Mouse (Mus musculus): Measurements from ENCODE around the gene Drc1.

Gene Drc1

GRCm38 (mm10) chr5:30281291-30281732, at the start of gene Drc1:
Gene Drc1, plus strand, starts transcription at chr5:30281388.
- DNase-seq (ENCODE audit: low read depth, low spot score) = peak; percentile 86

GRCm38 (mm10) chr5:30231891-30232270, 49.3 kb upstream of the Drc1 start:
- DNase-seq (ENCODE audit: low read depth, low spot score) = no peak

GRCm38 (mm10) chr5:30232271-30232971, 48.8 kb upstream of the Drc1 start, which contains the start of gene Selenoi:
Gene Selenoi, plus strand, starts transcription at chr5:30232581.
- DNase-seq (ENCODE audit: low read depth, low spot score) = peak; percentile 100

DNA sequence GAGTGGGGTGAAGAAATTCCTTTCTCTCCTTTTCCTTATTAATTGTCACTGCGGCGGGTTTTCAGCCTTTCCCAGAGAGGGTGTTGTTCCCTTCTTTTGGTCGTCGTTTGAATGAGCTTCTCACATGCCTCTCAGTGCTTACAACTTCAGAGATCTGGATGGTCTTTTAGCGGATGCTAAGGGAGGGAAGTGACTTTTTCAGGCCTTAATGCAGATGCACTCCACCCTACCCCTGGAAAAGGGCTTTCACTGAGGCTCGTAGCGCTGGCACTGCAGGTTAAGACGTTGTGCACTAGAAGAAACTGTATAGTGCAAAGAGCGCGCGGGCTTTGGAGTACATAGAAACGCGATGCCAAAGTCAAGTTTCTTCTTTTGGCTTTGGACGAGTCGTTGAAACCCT, 48.1 kb upstream of the Drc1 start:
- peak; percentile 42 for DNase-seq (ENCODE audit: low read depth, low spot score)

GRCm38 (mm10) chr5:30233979-30234378, 47.2 kb upstream of the Drc1 start:
- no peak for DNase-seq (ENCODE audit: low read depth, low spot score)

GRCm38 (mm10) chr5:30235641-30236126, 45.5 kb upstream of the Drc1 start:
- DNase-seq (ENCODE audit: low read depth, low spot score) = no peak

DNA sequence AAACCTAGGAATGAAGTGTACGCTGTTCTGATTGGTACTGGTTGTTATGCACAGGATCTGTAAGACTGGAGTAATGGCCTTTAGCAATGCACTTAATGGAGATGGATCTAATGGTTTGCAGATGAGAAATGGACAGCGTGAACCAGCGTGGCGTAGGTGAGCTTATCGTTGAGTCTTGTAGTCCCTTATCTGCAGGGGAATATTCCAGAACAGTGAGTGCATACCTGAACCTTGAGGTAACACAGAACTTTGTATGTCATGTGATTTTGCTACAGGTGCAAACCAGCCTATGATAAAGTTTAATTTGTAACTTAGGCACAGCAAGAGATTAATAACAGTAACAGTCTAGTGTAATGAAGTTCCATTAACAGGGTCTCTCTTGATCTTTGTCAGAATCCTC, 42.7 kb upstream of the Drc1 start:
- DNase-seq (ENCODE audit: low read depth, low spot score) = no peak

- peak; percentile 24 for DNase-seq (ENCODE audit: low read depth, low spot score)
Measured at GRCm38 (mm10) chr5:30240552-30240951, 40.6 kb upstream of the Drc1 start.

DNA sequence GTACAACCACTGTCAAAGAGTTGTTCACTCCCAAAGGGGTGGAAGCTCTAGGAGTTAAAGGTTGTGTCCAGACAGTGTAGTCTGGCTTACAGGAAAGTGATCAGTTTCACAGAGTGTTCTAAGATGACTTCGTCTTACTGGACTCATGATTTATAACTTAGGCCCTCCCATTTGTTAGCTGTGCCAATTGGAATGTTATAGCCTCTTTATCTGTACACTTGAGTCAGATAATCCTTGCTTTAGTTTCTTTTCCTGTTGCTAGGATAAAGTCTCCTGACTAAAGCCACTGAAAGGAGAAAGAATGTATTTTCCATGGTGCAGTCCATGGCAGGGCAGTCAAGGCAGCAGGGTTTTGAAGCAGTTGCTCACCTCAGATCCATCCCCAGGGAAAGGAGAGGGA, 38.8 kb upstream of the Drc1 start:
- DNase-seq (ENCODE audit: low read depth, low spot score) = no peak

DNA sequence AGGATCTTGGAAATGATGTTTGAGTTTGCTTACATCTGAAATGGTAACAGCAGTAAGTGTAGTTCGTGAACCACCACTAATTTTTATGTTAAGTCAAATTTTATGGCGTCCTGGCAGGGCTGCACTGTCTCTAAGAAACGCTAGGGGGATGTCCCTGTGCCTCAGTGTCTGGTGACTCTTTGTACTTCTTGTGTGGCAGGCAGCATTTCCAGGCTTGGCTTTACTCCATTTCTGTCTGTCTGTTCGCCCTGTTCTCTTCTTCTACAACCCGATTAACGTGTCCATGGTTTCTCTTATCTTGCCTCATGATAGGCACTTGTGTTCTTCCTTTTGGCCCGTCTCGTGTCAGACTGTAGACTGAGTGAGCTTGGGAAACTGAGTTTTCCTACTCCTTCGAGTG, 37.4 kb upstream of the Drc1 start:
- DNase-seq (ENCODE audit: low read depth, low spot score) = peak; percentile 55

DNA sequence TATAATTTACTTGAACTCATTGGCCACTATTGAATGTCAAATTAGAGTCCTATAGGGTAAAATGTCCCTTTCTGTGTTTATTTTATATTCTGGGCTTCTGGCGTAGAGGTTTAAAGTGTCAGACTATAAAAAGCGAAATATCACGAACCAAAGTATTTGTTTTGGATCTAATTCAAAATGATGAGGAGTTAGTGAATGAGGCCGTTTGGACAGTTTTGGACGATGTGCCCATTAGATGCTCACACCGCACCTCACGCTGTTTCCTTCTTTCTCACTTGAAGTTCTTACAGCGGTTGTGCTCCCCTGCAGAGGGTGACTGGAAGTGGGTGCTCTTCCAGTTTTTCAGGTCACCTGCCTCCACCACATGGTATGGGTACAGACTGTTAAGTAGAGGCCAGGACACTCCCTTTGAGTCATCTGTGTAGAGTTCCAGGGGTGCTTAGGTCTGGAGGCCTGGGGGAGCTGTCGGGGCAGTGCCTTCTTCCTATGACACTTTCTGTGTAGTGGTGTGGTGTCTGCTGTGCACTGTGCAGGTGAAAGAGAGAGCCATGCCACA, 35.2 kb upstream of the Drc1 start:
- DNase-seq (ENCODE audit: low read depth, low spot score) = no peak

- DNase-seq (ENCODE audit: low read depth, low spot score) = no peak
Measured at GRCm38 (mm10) chr5:30247666-30248065, 33.5 kb upstream of the Drc1 start.

DNA sequence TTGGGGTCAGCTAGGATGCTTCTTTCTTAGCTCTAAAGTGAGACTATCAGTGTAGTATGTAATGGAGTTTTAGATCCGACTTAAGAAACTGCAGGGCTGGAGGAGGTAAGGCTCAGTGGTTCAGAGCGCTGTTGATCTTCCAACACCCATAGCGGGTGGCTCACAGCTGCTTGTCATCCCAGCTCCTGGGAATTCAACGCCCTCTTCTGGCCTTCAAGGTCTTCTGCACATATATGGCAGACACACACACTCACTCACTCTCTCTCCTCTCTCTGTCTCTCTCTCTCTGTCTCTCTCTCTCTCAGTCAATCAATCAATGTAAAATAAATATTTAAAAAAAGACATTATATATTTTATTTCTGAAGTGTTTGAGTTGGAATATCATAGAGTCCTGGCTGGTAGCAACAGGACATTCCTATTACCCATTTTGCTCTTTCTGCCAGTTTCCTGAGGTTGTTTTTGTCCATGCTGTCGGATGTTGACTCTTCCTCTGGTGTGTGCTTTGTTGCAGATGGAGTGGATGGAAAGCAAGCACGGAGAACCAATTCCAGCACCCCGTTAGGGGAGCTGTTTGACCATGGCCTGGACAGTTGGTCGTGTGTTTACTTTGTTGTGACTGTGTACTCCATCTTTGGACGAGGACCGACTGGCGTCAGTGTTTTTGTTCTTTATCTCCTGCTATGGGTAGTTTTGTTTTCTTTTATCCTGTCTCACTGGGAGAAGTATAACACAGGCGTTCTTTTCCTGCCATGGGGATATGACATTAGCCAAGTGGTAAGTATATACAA, 25.4 kb upstream of the Drc1 start:
- DNase-seq (ENCODE audit: low read depth, low spot score) = no peak

DNA sequence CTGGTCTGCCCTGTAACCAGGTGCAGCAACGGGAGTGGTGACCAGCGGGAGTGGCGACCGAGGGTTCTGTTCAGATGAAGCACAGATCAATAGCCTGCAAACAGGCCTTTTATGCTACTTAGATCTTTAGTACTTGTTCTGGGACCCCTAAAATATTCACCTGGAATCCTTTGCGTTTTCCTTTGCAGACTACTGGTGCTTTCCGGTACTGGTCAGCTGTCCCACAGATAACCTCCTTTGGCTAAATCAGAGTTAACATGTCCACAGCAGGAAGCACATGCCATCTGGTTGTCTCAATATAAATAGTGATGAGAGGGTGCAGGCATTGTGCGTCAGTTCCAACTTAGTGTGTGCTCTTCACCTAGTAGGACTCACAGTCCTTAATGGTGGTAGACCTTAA, 22.4 kb upstream of the Drc1 start:
- peak; percentile 75 for DNase-seq (ENCODE audit: low read depth, low spot score)

- peak; percentile 90 for DNase-seq (ENCODE audit: low read depth, low spot score)
Measured at GRCm38 (mm10) chr5:30270571-30271190, 10.5 kb upstream of the Drc1 start.

GRCm38 (mm10) chr5:30271599-30272281, 9.4 kb upstream of the Drc1 start:
- peak; percentile 19 for DNase-seq (ENCODE audit: low read depth, low spot score)

- peak; percentile 65 for DNase-seq (ENCODE audit: low read depth, low spot score)
Measured at GRCm38 (mm10) chr5:30276361-30276760, 4.8 kb upstream of the Drc1 start.

DNA sequence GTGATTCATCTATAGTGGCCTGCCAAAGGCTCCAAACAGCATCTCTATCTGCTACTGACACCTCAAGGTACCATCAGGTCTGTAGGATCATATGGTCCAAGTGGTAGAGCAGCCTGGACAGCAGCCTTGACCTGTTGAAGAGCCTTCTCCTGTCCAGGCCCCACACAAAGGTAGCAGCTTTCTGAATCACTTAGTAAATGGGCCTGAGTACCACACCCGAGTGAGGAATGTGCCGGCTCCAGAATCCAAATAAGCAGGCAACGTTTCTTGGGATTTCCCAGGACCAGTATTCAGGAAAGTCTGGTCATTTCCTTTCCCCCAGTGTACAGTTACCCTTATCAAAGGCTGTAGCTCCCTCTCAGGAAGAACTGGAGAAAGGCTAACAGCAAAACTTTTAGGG, 2.2 kb upstream of the Drc1 start:
- no peak for DNase-seq (ENCODE audit: low read depth, low spot score)

DNA sequence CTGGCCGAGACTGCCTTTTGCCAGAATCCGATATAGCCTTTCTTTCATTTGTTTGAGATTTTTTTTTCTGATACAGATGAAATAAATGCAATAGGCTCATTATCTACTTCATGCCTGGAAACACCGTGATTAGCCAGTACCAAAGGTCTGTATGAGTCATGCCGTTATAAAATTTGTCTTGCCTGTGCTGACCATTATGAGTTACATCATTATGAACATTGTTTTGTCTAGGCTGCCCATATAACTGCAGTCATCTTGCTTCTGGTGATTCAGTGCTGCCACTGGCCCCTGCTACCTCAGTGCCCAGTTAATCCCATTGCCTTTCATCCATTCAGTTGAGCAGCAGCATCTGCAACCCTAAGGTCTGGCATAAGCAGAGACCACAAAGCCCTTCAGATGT, 1.7 kb upstream of the Drc1 start:
- DNase-seq (ENCODE audit: low read depth, low spot score) = no peak

GRCm38 (mm10) chr5:30280864-30281263, 324 bp upstream of the Drc1 start:
- DNase-seq (ENCODE audit: low read depth, low spot score) = no peak

Data from brain, adult 2 months (tissue).